Mouse (Mus musculus) limb, embryonic 10.5 days (tissue): ENCODE measurements around the gene Uri1. TPM values are rescaled to one million over a fixed set of nuclear protein-coding genes. Genes with fewer than 3 reads are reported as not detected.

Experiments
- DNase-seq: peaks from one replicate; pipeline ENCODE4 v3.0.0-alpha.2; 2017; ENCODE audit warnings: low spot score
- H3K27ac ChIP-seq: fragments of 300-500 bp; sonication (generic); 2 replicates; pipeline ENCODE4 v1.5.1; 2016; ENCODE audit warnings: mild to moderate bottlenecking
- H3K27me3 ChIP-seq: fragments of 300-500 bp; sonication (generic); 2 replicates; pipeline ENCODE4 v1.6.1; 2016; ENCODE audit warnings: low read depth, mild to moderate bottlenecking; ENCODE audit not compliant: poor library complexity, severe bottlenecking
- H3K36me3 ChIP-seq: fragments of 300-500 bp; sonication (generic); 2 replicates; pipeline ENCODE4 v1.6.1; 2016; ENCODE audit warnings: mild to moderate bottlenecking, moderate library complexity
- H3K4me1 ChIP-seq: fragments of 300-500 bp; sonication (generic); 2 replicates; pipeline ENCODE4 v1.6.1; 2016
- H3K4me3 ChIP-seq: fragments of 300-500 bp; sonication (generic); 2 replicates; pipeline ENCODE4 v1.5.1; 2016; ENCODE audit warnings: mild to moderate bottlenecking, moderate library complexity
- H3K9me3 ChIP-seq: fragments of 300-500 bp; sonication (generic); replicated peaks from 2 replicates; pipeline ENCODE4 v1.6.1; 2016; ENCODE audit warnings: mild to moderate bottlenecking
- WGBS: fragments of 180-500 bp; shearing (Covaris S2); methylation state at CpG from one replicate; pipeline ENCODE4 v1.1.7; 2016; 5-methylcytosine and 5-hydroxymethylcytosine counted together
- polyA plus RNA-seq: library from polyadenylated mRNA; unstranded; fragments of >200 nt; fragmentation: Nextera tagmentation; extraction: Ambion mirVana; gene quantifications from 2 replicates; pipeline ENCODE4 v1.2.1, GENCODE M21; 2016

Gene Uri1
- polyA plus RNA-seq, result 39.1 and 41.7 TPM in 2 replicates

GRCm38 (mm10) chr7:38023451-38023850 is at the start of gene Uri1:
Uri1 (minus strand) TSS chr7:38023551.
- Histone ChIP-seq H3K4me3 (no peak within 1 kb of the TSS), H3K27ac (no peak within 1 kb of the TSS), H3K4me1 (no peaks in the 10 kb centered on the region), H3K9me3 (no peaks in the 10 kb centered on the region), H3K27me3 (no peaks in the 10 kb centered on the region), H3K36me3 (no peaks in the 10 kb centered on the region)
- no peak for DNase-seq
- WGBS, result 97% methylated on average over 8 of the region's 8 CpGs

- Histone ChIP-seq H3K4me1 (peaks cover 11% of the 10 kb centered on the region), H3K36me3 (no peaks in the 10 kb centered on the region), H3K9me3 (no peaks in the 10 kb centered on the region), H3K27ac (no peak overlapping the region), H3K4me3 (no peak overlapping the region), H3K27me3 (peaks cover 11% of the 10 kb centered on the region)
- 78% methylated on average over 5 of the region's 5 CpGs for WGBS
- no peak for DNase-seq
Observed at GRCm38 (mm10) chr7:38071065-38071464, 47.7 kb upstream of the Uri1 start.

- Histone ChIP-seq H3K4me3 (no peak overlapping the region), H3K36me3 (no peaks in the 10 kb centered on the region), H3K4me1 (peaks cover 11% of the 10 kb centered on the region), H3K27ac (no peak overlapping the region), H3K27me3 (peaks cover 11% of the 10 kb centered on the region), H3K9me3 (no peaks in the 10 kb centered on the region)
- 61% methylated on average over 2 of the region's 2 CpGs for WGBS
- DNase-seq, result no peak
Observed at GRCm38 (mm10) chr7:38070663-38071062, 47.3 kb upstream of the Uri1 start.

GRCm38 (mm10) chr7:38064431-38064830 is 41.1 kb upstream of the Uri1 start:
- no peak overlapping the region for H3K4me3 ChIP-seq
- DNase-seq, result no peak
- H3K27me3 ChIP-seq, result no peaks in the 10 kb centered on the region
- H3K36me3 ChIP-seq, result no peaks in the 10 kb centered on the region
- WGBS, result 55% methylated on average over 4 of the region's 4 CpGs
- peaks cover 14% of the 10 kb centered on the region for H3K4me1 ChIP-seq
- no peak overlapping the region for H3K27ac ChIP-seq
- no peaks in the 10 kb centered on the region for H3K9me3 ChIP-seq

- 1% methylated on average over 57 of the region's 57 CpGs for WGBS
- H3K4me3 ChIP-seq, result peak overlapping the region; percentile 73
- peaks cover 14% of the 10 kb centered on the region for H3K4me1 ChIP-seq
- no peaks in the 10 kb centered on the region for H3K27me3 ChIP-seq
- H3K27ac ChIP-seq, result peak overlapping the region; percentile 91
- peak; percentile 95 for DNase-seq
- no peaks in the 10 kb centered on the region for H3K36me3 ChIP-seq
- no peaks in the 10 kb centered on the region for H3K9me3 ChIP-seq
Observed at GRCm38 (mm10) chr7:38061060-38061970, 38.0 kb upstream of the Uri1 start.

GRCm38 (mm10) chr7:38059636-38060330 is 36.4 kb upstream of the Uri1 start:
- peaks cover 14% of the 10 kb centered on the region for H3K4me1 ChIP-seq
- no peaks in the 10 kb centered on the region for H3K27me3 ChIP-seq
- H3K36me3 ChIP-seq, result no peaks in the 10 kb centered on the region
- H3K9me3 ChIP-seq, result no peaks in the 10 kb centered on the region
- 77% methylated on average over 8 of the region's 8 CpGs for WGBS
- no peak for DNase-seq
- H3K27ac ChIP-seq, result no peak overlapping the region
- H3K4me3 ChIP-seq, result no peak overlapping the region

- H3K4me3 ChIP-seq, result no peak overlapping the region
- DNase-seq, result no peak
- H3K27ac ChIP-seq, result no peak overlapping the region
- WGBS, result 69% methylated on average over 7 of the region's 7 CpGs
- no peaks in the 10 kb centered on the region for H3K9me3 ChIP-seq
- no peaks in the 10 kb centered on the region for H3K27me3 ChIP-seq
- no peaks in the 10 kb centered on the region for H3K36me3 ChIP-seq
- H3K4me1 ChIP-seq, result peaks cover 14% of the 10 kb centered on the region
Observed at GRCm38 (mm10) chr7:38059096-38059495, 35.7 kb upstream of the Uri1 start.

- no peak overlapping the region for H3K4me3 ChIP-seq
- no peak overlapping the region for H3K27ac ChIP-seq
- WGBS, result 85% methylated on average over 2 of the region's 2 CpGs
- H3K27me3 ChIP-seq, result no peaks in the 10 kb centered on the region
- peaks cover 3% of the 10 kb centered on the region; the same call in 1 of the 2 replicates for H3K4me1 ChIP-seq
- H3K36me3 ChIP-seq, result no peaks in the 10 kb centered on the region
- no peak for DNase-seq
- H3K9me3 ChIP-seq, result no peaks in the 10 kb centered on the region
Observed at GRCm38 (mm10) chr7:38055996-38056395, 32.6 kb upstream of the Uri1 start.

GRCm38 (mm10) chr7:38054246-38054645 is 30.9 kb upstream of the Uri1 start:
- no peaks in the 10 kb centered on the region for H3K36me3 ChIP-seq
- no peaks in the 10 kb centered on the region for H3K9me3 ChIP-seq
- H3K27me3 ChIP-seq, result no peaks in the 10 kb centered on the region
- DNase-seq, result no peak
- no peak overlapping the region for H3K4me3 ChIP-seq
- 90% methylated on average over 9 of the region's 9 CpGs for WGBS
- H3K27ac ChIP-seq, result no peak overlapping the region
- H3K4me1 ChIP-seq, result no peaks in the 10 kb centered on the region

GRCm38 (mm10) chr7:38047229-38047628 is 23.9 kb upstream of the Uri1 start:
- Histone ChIP-seq H3K27me3 (no peaks in the 10 kb centered on the region), H3K27ac (no peak overlapping the region), H3K4me1 (no peaks in the 10 kb centered on the region), H3K9me3 (no peaks in the 10 kb centered on the region), H3K36me3 (no peaks in the 10 kb centered on the region), H3K4me3 (no peak overlapping the region)
- no peak for DNase-seq
- 79% methylated on average over 5 of the region's 5 CpGs for WGBS

GRCm38 (mm10) chr7:38041244-38041643 is 17.9 kb upstream of the Uri1 start:
- Histone ChIP-seq H3K27me3 (no peaks in the 10 kb centered on the region), H3K9me3 (no peaks in the 10 kb centered on the region), H3K36me3 (no peaks in the 10 kb centered on the region), H3K4me1 (no peaks in the 10 kb centered on the region), H3K27ac (no peak overlapping the region), H3K4me3 (no peak overlapping the region)
- WGBS, result 81% methylated on average over 3 of the region's 3 CpGs
- DNase-seq, result no peak

GRCm38 (mm10) chr7:38037586-38037985 is 14.2 kb upstream of the Uri1 start:
- no peak for DNase-seq
- H3K27me3 ChIP-seq, result no peaks in the 10 kb centered on the region
- no peaks in the 10 kb centered on the region for H3K9me3 ChIP-seq
- H3K4me1 ChIP-seq, result no peaks in the 10 kb centered on the region
- H3K27ac ChIP-seq, result no peak overlapping the region
- H3K4me3 ChIP-seq, result no peak overlapping the region
- H3K36me3 ChIP-seq, result no peaks in the 10 kb centered on the region
- 77% methylated on average over 5 of the region's 5 CpGs for WGBS

GRCm38 (mm10) chr7:38031183-38031582 is 7.8 kb upstream of the Uri1 start:
- WGBS, result 79% methylated on average over 4 of the region's 4 CpGs
- Histone ChIP-seq H3K36me3 (no peaks in the 10 kb centered on the region), H3K27ac (no peak overlapping the region), H3K9me3 (no peaks in the 10 kb centered on the region), H3K4me1 (no peaks in the 10 kb centered on the region), H3K27me3 (no peaks in the 10 kb centered on the region), H3K4me3 (no peak overlapping the region)
- DNase-seq, result no peak
